Mouse (Mus musculus): Measurements from ENCODE around the gene Olfr832. TPM values are rescaled to one million over a fixed set of nuclear protein-coding genes. Genes with fewer than 3 reads are reported as not detected.
"Not testable (repeated sequence)": the region's sequence is repeated elsewhere in the genome, so short reads cannot be mapped to it uniquely, and the experiment has no call there.

Gene Olfr832
- not detected in 2 replicates for polyA plus RNA-seq (2015; fragmentation: Nextera tagmentation; extraction: Ambion mirVana)

- not testable (repeated sequence) for H3K36me3 ChIP-seq; H3K27ac ChIP-seq; H3K4me3 ChIP-seq; H3K27me3 ChIP-seq; H3K4me2 ChIP-seq; H3K9me3 ChIP-seq; ATAC-seq (ENCODE audit: low FRiP score); H3K9ac ChIP-seq; H3K4me1 ChIP-seq (replicated peaks)
- 87% methylated on average over 2 of the region's 2 CpGs for WGBS
Observed at GRCm38 (mm10) chr9:18936822-18937221, at the start of gene Olfr832. Gene Olfr832, plus strand, starts transcription at chr9:18937122.

- ATAC-seq (ENCODE audit: low FRiP score); H3K4me2 ChIP-seq; H3K27ac ChIP-seq; H3K9ac ChIP-seq; H3K36me3 ChIP-seq; H3K27me3 ChIP-seq; H3K9me3 ChIP-seq; H3K4me1 ChIP-seq (replicated peaks); H3K4me3 ChIP-seq: not testable (repeated sequence)
- 70% methylated on average over 2 of the region's 2 CpGs for WGBS
Observed at GRCm38 (mm10) chr9:18907699-18908098, 29.2 kb upstream of the Olfr832 start.

- 0 out of 2 replicates have a peak, but pooled peaks cover 11% of the 10 kb centered on the region for H3K9me3 ChIP-seq
- not testable (repeated sequence) for ATAC-seq (ENCODE audit: low FRiP score); H3K27ac ChIP-seq; H3K36me3 ChIP-seq; H3K9ac ChIP-seq; H3K4me2 ChIP-seq; H3K4me3 ChIP-seq; H3K27me3 ChIP-seq; H3K4me1 ChIP-seq (replicated peaks)
- 85% methylated on average over 16 of the region's 16 CpGs for WGBS
Observed at GRCm38 (mm10) chr9:18927921-18928320, 9.0 kb upstream of the Olfr832 start.

GRCm38 (mm10) chr9:18962021-18962420, 25.1 kb downstream of the Olfr832 start:
- Histone ChIP-seq H3K4me3 (no peak overlapping the region), H3K4me2 (no peak overlapping the region), H3K9ac (no peak overlapping the region), H3K9me3 (no peaks in the 10 kb centered on the region; the same call in 1 of the 2 replicates), H3K4me1 (replicated peaks) (no peaks in the 10 kb centered on the region), H3K36me3 (no peaks in the 10 kb centered on the region), H3K27ac (no peak overlapping the region), H3K27me3 (no peaks in the 10 kb centered on the region)
- no peak for ATAC-seq (ENCODE audit: low FRiP score)

- Histone ChIP-seq H3K27ac (no peak within 1 kb of the TSS), H3K27me3 (no peaks in the 10 kb centered on the region), H3K4me3 (no peak within 1 kb of the TSS), H3K9ac (no peak within 1 kb of the TSS), H3K4me1 (replicated peaks) (no peaks in the 10 kb centered on the region), H3K36me3 (no peaks in the 10 kb centered on the region), H3K9me3 (0 out of 2 replicates have a peak, but pooled peaks cover 4% of the 10 kb centered on the region), H3K4me2 (no peak within 1 kb of the TSS)
- no peak for ATAC-seq (ENCODE audit: low FRiP score)
- WGBS = 81% methylated on average over 3 of the region's 3 CpGs
Observed at GRCm38 (mm10) chr9:18987690-18988089, 50.8 kb downstream of the Olfr832 start, which contains the start of gene Olfr834. Gene Olfr834, plus strand, starts transcription at chr9:18987990.

Other genes with a start within 250 kb of the Olfr832 start
- not detected in 2 replicates for gene Olfr24, start 173.1 kb upstream of the Olfr832 start, polyA plus RNA-seq (2015; fragmentation: Nextera tagmentation; extraction: Ambion mirVana)
- not detected in 2 replicates for gene Olfr828, start 117.6 kb upstream of the Olfr832 start, polyA plus RNA-seq (2015; fragmentation: Nextera tagmentation; extraction: Ambion mirVana)
- not detected in 2 replicates for gene Olfr829, start 82.2 kb upstream of the Olfr832 start, polyA plus RNA-seq (2015; fragmentation: Nextera tagmentation; extraction: Ambion mirVana)
- not detected in 2 replicates for gene Olfr830, start 62.4 kb upstream of the Olfr832 start, polyA plus RNA-seq (2015; fragmentation: Nextera tagmentation; extraction: Ambion mirVana)
- not detected in 2 replicates for gene Olfr834, start 50.9 kb downstream of the Olfr832 start, polyA plus RNA-seq (2015; fragmentation: Nextera tagmentation; extraction: Ambion mirVana)
- not detected in 2 replicates for gene Olfr835, start 95.6 kb downstream of the Olfr832 start, polyA plus RNA-seq (2015; fragmentation: Nextera tagmentation; extraction: Ambion mirVana)
- gene Olfr836, start 183.3 kb downstream of the Olfr832 start, polyA plus RNA-seq (2015; fragmentation: Nextera tagmentation; extraction: Ambion mirVana) = not detected in 2 replicates
- gene Olfr837, start 199.2 kb downstream of the Olfr832 start, polyA plus RNA-seq (2015; fragmentation: Nextera tagmentation; extraction: Ambion mirVana) = not detected in 2 replicates
- not detected in 2 replicates for gene Olfr839-ps1, start 240.2 kb downstream of the Olfr832 start, polyA plus RNA-seq (2015; fragmentation: Nextera tagmentation; extraction: Ambion mirVana)